Mouse (Mus musculus) liver, embryonic 12.5 days (tissue): ENCODE results near the gene Lin7b. TPM values are rescaled to one million over a fixed set of nuclear protein-coding genes. Genes with fewer than 3 reads are reported as not detected.

ENCODE experiments used
- ATAC-seq: fragments of 200-750 bp; cut with Nextera tagmentation; 2 replicates; pipeline ENCODE4 v1.8.0; 2017; ENCODE audit warnings: moderate number of reproducible peaks, mild to moderate bottlenecking, moderate library complexity
- H3K27ac ChIP-seq: fragments of 300-500 bp; sonication (generic); 2 replicates; pipeline ENCODE4 v1.5.1; 2016; ENCODE audit warnings: mild to moderate bottlenecking
- H3K27me3 ChIP-seq: fragments of 300-500 bp; sonication (generic); replicated peaks from 2 replicates; pipeline ENCODE4 v1.6.1; 2016; ENCODE audit warnings: mild to moderate bottlenecking, moderate library complexity
- H3K36me3 ChIP-seq: fragments of 300-500 bp; sonication (generic); 2 replicates; pipeline ENCODE4 v1.6.1; 2016; ENCODE audit warnings: mild to moderate bottlenecking, moderate library complexity
- H3K4me1 ChIP-seq: fragments of 300-500 bp; sonication (generic); 2 replicates; pipeline ENCODE4 v1.6.1; 2016
- H3K4me2 ChIP-seq: fragments of 300-500 bp; sonication (generic); 2 replicates; pipeline ENCODE4 v1.6.1; 2016; ENCODE audit warnings: mild to moderate bottlenecking, moderate library complexity
- H3K4me3 ChIP-seq: fragments of 300-500 bp; sonication (generic); 2 replicates; pipeline ENCODE4 v1.5.1; 2016; ENCODE audit warnings: mild to moderate bottlenecking, moderate library complexity
- H3K9ac ChIP-seq: fragments of 300-500 bp; sonication (generic); 2 replicates; pipeline ENCODE4 v1.6.1; 2016; ENCODE audit warnings: mild to moderate bottlenecking, moderate library complexity
- H3K9me3 ChIP-seq: fragments of 300-500 bp; sonication (generic); replicated peaks from 2 replicates; pipeline ENCODE4 v1.6.1; 2016; ENCODE audit warnings: mild to moderate bottlenecking, moderate library complexity
- WGBS: fragments of 180-500 bp; shearing (Covaris S2); methylation state at CpG from one replicate; pipeline ENCODE4 v1.1.7; 2016; ENCODE audit not compliant: insufficient replicate concordance; 5-methylcytosine and 5-hydroxymethylcytosine counted together
- polyA plus RNA-seq: library from polyadenylated mRNA; unstranded; fragments of >200 nt; fragmentation: Nextera tagmentation; extraction: Ambion mirVana; gene quantifications from 2 replicates; pipeline ENCODE4 v1.2.1, GENCODE M21; 2016

Lin7b gene
- polyA plus RNA-seq, result 0.38 TPM in 1 of 2 replicates, not detected in the other

GRCm38 (mm10) chr7:45370475-45371311 is at the start of gene Lin7b:
Lin7b (minus strand) TSS chr7:45370583.
- Histone ChIP-seq H3K4me2 (peak within 1 kb of the TSS; percentile 96), H3K27me3 (peaks cover 43% of the 10 kb centered on the region), H3K4me1 (peaks cover 55% of the 10 kb centered on the region), H3K4me3 (peak within 1 kb of the TSS; percentile 58), H3K27ac (0 out of 2 replicates have a peak within 1 kb of the TSS, but pooled peaks have one; percentile 4), H3K9ac (peak within 1 kb of the TSS; percentile 69), H3K9me3 (no peaks in the 10 kb centered on the region), H3K36me3 (peaks cover 39% of the 10 kb centered on the region)
- ATAC-seq, result peak; percentile 79
- WGBS, result 8% methylated on average over 28 of the region's 28 CpGs

DNA sequence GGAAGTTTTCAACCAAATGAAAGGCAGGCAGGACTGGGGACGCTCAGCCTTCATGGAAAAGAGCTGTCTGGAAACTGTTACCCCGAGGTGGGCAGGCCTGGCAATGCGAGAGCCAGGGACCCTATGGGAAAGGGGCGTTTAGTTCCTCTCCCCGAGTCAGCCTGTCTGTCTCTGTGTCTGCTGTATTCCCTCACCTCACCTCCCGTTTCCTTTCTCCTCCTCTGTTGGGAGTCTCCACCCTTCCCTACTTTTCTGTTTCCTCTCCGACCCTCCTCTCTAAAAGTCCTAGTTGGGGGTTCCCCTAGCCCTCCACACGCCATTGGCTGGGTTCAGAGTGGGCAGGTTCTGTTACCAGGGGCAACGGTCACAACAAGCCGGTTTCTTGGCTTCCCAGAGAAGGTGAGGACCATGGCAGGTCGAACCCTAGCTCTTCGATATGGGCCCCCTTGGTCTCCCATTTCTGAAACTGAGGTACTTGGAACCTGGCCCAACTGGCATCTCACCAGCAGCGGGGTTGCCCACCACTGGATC is 47.6 kb upstream of the Lin7b start:
- Histone ChIP-seq H3K27ac (no peak overlapping the region), H3K9ac (no peak overlapping the region), H3K4me1 (peaks cover 30% of the 10 kb centered on the region), H3K4me3 (no peak overlapping the region), H3K27me3 (peaks cover 92% of the 10 kb centered on the region), H3K36me3 (peaks cover 24% of the 10 kb centered on the region), H3K9me3 (no peaks in the 10 kb centered on the region), H3K4me2 (no peak overlapping the region)
- ATAC-seq, result no peak
- 10% methylated on average over 13 of the region's 13 CpGs for WGBS

DNA sequence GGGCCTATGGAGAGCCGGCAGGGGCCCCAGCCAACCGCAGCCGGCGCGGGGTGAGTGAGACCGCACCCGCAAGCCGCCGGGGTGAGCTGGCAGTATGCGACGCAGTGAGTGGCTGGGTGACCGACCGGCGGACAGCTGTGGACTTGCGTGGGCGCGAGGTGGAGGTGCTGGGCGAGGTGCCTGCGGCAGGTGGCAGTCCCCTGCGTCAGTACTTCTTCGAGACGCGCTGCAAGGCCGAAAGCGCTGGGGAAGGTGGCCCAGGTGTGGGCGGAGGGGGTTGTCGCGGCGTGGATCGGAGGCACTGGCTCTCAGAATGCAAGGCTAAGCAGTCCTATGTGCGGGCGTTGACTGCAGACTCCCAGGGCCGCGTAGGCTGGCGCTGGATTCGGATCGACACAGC is 45.3 kb upstream of the Lin7b start:
- H3K4me1 ChIP-seq, result peaks cover 30% of the 10 kb centered on the region
- H3K27me3 ChIP-seq, result peaks cover 100% of the 10 kb centered on the region
- H3K36me3 ChIP-seq, result peaks cover under 1% of the 10 kb centered on the region; the same call in 1 of the 2 replicates
- H3K4me2 ChIP-seq, result peak overlapping the region; percentile 34; the same call in 1 of the 2 replicates
- H3K9me3 ChIP-seq, result no peaks in the 10 kb centered on the region
- peak overlapping the region; percentile 12; the same call in 1 of the 2 replicates for H3K4me3 ChIP-seq
- 11% methylated on average over 37 of the region's 37 CpGs for WGBS
- no peak overlapping the region for H3K27ac ChIP-seq
- 0 out of 2 replicates have a peak overlapping the region, but pooled peaks have one; percentile 36 for H3K9ac ChIP-seq
- ATAC-seq, result no peak

- no peak overlapping the region for H3K9ac ChIP-seq
- peaks cover 100% of the 10 kb centered on the region for H3K27me3 ChIP-seq
- no peak for ATAC-seq
- H3K36me3 ChIP-seq, result no peaks in the 10 kb centered on the region
- H3K4me2 ChIP-seq, result no peak overlapping the region
- no peak overlapping the region for H3K4me3 ChIP-seq
- 29% methylated on average over 12 of the region's 12 CpGs for WGBS
- peaks cover 28% of the 10 kb centered on the region for H3K4me1 ChIP-seq
- H3K9me3 ChIP-seq, result no peaks in the 10 kb centered on the region
- H3K27ac ChIP-seq, result no peak overlapping the region
These were observed 44.4 kb upstream of the Lin7b start for GRCm38 (mm10) chr7:45414740-45415224.

DNA sequence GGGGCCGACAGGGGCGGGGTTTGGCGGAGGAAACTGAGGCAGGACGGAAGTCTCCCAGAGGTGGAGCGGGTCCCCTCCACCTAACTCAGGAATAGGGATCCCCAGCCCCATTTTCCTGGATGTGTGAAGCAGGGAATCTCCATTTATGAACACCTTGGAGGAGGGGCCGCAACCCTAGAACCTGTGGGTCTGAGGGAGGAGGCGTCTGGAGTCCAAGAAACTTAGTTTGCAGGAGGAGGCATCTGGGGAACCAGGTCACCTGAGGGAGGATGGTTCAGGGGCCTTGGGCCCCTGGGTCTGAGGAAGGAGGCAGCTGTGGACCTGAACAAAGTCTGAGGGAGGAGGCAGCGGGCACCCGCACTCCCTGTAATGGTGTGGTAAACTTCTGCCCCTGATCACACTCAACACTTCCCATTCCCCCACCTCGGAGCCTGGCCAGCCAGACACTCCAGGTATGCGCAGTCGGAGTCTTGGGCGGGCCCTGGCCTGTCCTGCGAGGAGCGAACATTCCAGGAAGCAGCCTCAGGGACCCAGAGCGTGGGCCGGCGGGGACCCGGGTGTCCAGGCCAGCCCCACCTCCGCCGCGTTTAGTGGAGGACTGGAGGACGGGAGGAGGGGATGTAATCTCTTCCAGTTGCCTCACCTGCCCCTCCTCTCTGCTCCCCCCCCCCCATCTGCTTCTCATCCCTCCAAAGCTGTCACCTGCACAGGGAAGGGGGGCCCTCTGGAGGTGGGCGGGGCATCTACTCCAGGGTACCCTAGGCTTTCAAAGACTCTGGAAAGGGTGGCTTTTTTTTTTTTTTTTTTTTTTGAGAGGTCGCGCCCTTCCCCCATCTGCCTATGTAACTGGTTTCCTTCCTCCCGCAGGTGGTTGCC is 43.7 kb upstream of the Lin7b start:
- no peaks in the 10 kb centered on the region for H3K9me3 ChIP-seq
- H3K4me1 ChIP-seq, result peaks cover 28% of the 10 kb centered on the region
- WGBS, result 3% methylated on average over 27 of the region's 27 CpGs
- ATAC-seq, result no peak
- peaks cover 100% of the 10 kb centered on the region for H3K27me3 ChIP-seq
- no peaks in the 10 kb centered on the region for H3K36me3 ChIP-seq
- peak overlapping the region; percentile 75 for H3K4me2 ChIP-seq
- H3K9ac ChIP-seq, result peak overlapping the region; percentile 53
- H3K27ac ChIP-seq, result peak overlapping the region; percentile 58
- H3K4me3 ChIP-seq, result peak overlapping the region; percentile 55

GRCm38 (mm10) chr7:45413113-45413863 is 42.9 kb upstream of the Lin7b start, which contains the start of gene Ntf5:
Ntf5 (plus strand) TSS chr7:45413695.
- Histone ChIP-seq H3K36me3 (no peaks in the 10 kb centered on the region), H3K27me3 (peaks cover 100% of the 10 kb centered on the region), H3K4me1 (peaks cover 28% of the 10 kb centered on the region), H3K9me3 (no peaks in the 10 kb centered on the region), H3K4me3 (peak within 1 kb of the TSS; percentile 55), H3K4me2 (peak within 1 kb of the TSS; percentile 75), H3K9ac (peak within 1 kb of the TSS; percentile 53), H3K27ac (peak within 1 kb of the TSS; percentile 58)
- no peak for ATAC-seq
- 3% methylated on average over 45 of the region's 45 CpGs for WGBS

DNA sequence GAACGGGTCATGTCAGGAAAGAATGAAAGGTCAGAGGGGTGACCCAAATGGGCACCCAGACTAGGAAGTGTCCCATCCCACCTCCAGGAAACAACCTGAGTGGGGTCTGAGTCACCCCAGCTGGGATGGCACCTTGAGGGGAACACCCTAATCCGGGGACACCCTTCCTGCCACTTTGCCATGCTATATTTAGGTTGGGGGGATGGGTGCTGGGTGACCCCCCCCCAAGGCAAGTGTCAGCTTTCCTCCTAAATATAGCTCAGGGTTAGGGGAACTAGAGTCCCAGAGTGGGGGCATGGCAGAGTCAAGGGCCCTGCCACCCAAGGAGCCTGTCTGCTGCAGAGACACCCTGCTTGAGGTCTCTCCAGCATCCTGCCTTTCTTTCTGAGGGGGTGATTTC is 42.0 kb upstream of the Lin7b start:
- Histone ChIP-seq H3K27ac (no peak overlapping the region), H3K4me2 (no peak overlapping the region), H3K4me3 (no peak overlapping the region), H3K27me3 (peaks cover 100% of the 10 kb centered on the region), H3K9me3 (no peaks in the 10 kb centered on the region), H3K4me1 (peaks cover 28% of the 10 kb centered on the region), H3K36me3 (no peaks in the 10 kb centered on the region), H3K9ac (no peak overlapping the region)
- ATAC-seq, result no peak
- WGBS, result 66% methylated on average over 2 of the region's 2 CpGs

DNA sequence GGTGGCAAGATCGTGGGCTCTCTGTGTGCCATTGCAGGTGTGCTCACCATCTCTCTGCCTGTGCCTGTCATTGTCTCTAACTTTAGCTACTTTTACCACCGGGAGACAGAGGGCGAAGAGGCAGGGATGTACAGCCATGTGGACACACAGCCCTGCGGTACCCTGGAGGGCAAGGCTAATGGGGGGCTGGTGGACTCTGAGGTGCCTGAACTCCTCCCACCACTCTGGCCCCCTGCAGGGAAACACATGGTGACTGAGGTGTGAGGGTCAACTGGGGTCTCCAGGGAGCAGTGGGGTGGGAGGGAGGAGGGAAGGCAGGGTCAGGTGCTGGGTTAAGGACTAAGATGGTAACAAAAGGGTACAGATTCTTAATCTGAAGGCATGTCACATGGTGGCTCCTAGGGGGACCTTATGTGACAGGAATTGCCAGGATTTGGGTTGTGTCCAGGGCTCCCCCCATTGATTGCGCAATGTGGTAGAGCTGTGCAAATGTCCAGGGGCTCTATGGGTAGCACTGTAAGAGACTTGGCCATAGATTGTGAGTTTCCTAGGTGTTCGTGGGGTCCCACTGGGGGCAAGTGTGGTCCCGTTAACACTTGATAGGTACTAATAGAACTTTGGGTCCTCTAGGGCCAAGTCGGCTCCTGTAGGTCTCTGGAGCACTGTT is 39.2 kb upstream of the Lin7b start:
- Histone ChIP-seq H3K36me3 (no peaks in the 10 kb centered on the region), H3K27ac (no peak overlapping the region), H3K4me1 (peaks cover 23% of the 10 kb centered on the region), H3K9ac (no peak overlapping the region), H3K9me3 (no peaks in the 10 kb centered on the region), H3K4me3 (no peak overlapping the region), H3K4me2 (no peak overlapping the region), H3K27me3 (peaks cover 100% of the 10 kb centered on the region)
- WGBS, result 67% methylated on average over 8 of the region's 8 CpGs
- no peak for ATAC-seq

GRCm38 (mm10) chr7:45408949-45409348 is 38.6 kb upstream of the Lin7b start:
- 74% methylated on average over 17 of the region's 17 CpGs for WGBS
- Histone ChIP-seq H3K4me2 (no peak overlapping the region), H3K4me3 (no peak overlapping the region), H3K27me3 (peaks cover 93% of the 10 kb centered on the region), H3K9me3 (no peaks in the 10 kb centered on the region), H3K4me1 (peaks cover 17% of the 10 kb centered on the region), H3K27ac (no peak overlapping the region), H3K9ac (no peak overlapping the region), H3K36me3 (no peaks in the 10 kb centered on the region)
- ATAC-seq, result no peak

DNA sequence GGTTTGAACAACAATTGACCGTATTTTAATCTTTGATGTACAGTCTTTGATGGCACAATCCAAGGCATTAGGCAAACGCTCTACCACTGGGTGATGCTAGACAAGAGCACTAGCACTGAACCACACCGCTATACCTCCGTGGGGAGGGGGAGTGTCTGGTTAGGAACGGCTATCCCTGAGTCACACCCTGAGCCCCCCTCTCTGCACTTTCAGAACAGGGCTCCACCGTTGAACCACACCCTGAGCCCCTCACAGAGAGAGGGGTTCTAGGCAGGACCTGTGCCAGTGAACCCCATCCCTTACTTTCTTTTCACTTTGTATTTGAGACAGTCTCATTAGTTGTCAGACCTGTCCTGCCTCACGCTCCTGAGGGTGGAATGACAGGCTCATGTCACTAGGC is 38.0 kb upstream of the Lin7b start:
- Histone ChIP-seq H3K27ac (no peak overlapping the region), H3K4me2 (no peak overlapping the region), H3K36me3 (no peaks in the 10 kb centered on the region), H3K4me1 (peaks cover 11% of the 10 kb centered on the region), H3K4me3 (no peak overlapping the region), H3K9me3 (no peaks in the 10 kb centered on the region), H3K9ac (no peak overlapping the region), H3K27me3 (peaks cover 88% of the 10 kb centered on the region)
- WGBS, result 59% methylated on average over 7 of the region's 7 CpGs
- no peak for ATAC-seq
